Mouse (Mus musculus) lung, postnatal 36 days (tissue): ENCODE data around the gene Pxt1.

Experiments
- DNase-seq: peaks from one replicate; pipeline ENCODE4 v3.0.0; 2022; ENCODE audit warnings: mixed read lengths

The Pxt1 gene

GRCm38 (mm10) chr17:28944481-28944880 lies 841 bp upstream of the Pxt1 start:
- DNase-seq, result no peak

GRCm38 (mm10) chr17:28942101-28942500 lies 1.5 kb downstream of the Pxt1 start:
- peak; percentile 59 for DNase-seq

GRCm38 (mm10) chr17:28940776-28941555 lies 2.7 kb downstream of the Pxt1 start:
- no peak for DNase-seq

GRCm38 (mm10) chr17:28936622-28937345 lies 6.9 kb downstream of the Pxt1 start:
- peak; percentile 73 for DNase-seq

- DNase-seq, result no peak
Observed at GRCm38 (mm10) chr17:28936133-28936532, 7.5 kb downstream of the Pxt1 start.

- DNase-seq, result no peak
Observed at GRCm38 (mm10) chr17:28934120-28934916, 9.3 kb downstream of the Pxt1 start.

- DNase-seq, result no peak
Observed at GRCm38 (mm10) chr17:28932274-28932673, 11.4 kb downstream of the Pxt1 start.

GRCm38 (mm10) chr17:28931436-28932211 lies 12.0 kb downstream of the Pxt1 start:
- DNase-seq, result no peak

GRCm38 (mm10) chr17:28930392-28931074 lies 13.1 kb downstream of the Pxt1 start:
- peak; percentile 95 for DNase-seq

GRCm38 (mm10) chr17:28929369-28929768 lies 14.3 kb downstream of the Pxt1 start:
- DNase-seq, result no peak

- DNase-seq, result peak; percentile 45
Observed at GRCm38 (mm10) chr17:28928004-28928403, 15.6 kb downstream of the Pxt1 start.

- peak; percentile 80 for DNase-seq
Observed at GRCm38 (mm10) chr17:28926866-28927635, 16.6 kb downstream of the Pxt1 start.

- peak; percentile 89 for DNase-seq
Observed at GRCm38 (mm10) chr17:28926380-28926779, 17.3 kb downstream of the Pxt1 start.

- no peak for DNase-seq
Observed at GRCm38 (mm10) chr17:28924957-28925595, 18.6 kb downstream of the Pxt1 start.

GRCm38 (mm10) chr17:28922096-28922495 lies 21.5 kb downstream of the Pxt1 start:
- DNase-seq, result no peak

- DNase-seq, result no peak
Observed at GRCm38 (mm10) chr17:28921086-28921485, 22.6 kb downstream of the Pxt1 start.

GRCm38 (mm10) chr17:28916520-28916919 lies 27.1 kb downstream of the Pxt1 start:
- no peak for DNase-seq

- DNase-seq, result no peak
Observed at GRCm38 (mm10) chr17:28915060-28915628, 28.5 kb downstream of the Pxt1 start, which contains the start of gene 4930539E08Rik. Gene 4930539E08Rik (minus strand): TSS chr17:28915324.

GRCm38 (mm10) chr17:28913940-28914339 lies 29.7 kb downstream of the Pxt1 start:
- DNase-seq, result no peak

- DNase-seq, result no peak
Observed at GRCm38 (mm10) chr17:28913200-28913599, 30.4 kb downstream of the Pxt1 start.
